Mouse (Mus musculus): ENCODE data around the gene Pum2.
"Not testable (repeated sequence)": the region's sequence is repeated elsewhere in the genome, so short reads cannot be mapped to it uniquely, and the experiment has no call there.

Pum2 gene

DNA sequence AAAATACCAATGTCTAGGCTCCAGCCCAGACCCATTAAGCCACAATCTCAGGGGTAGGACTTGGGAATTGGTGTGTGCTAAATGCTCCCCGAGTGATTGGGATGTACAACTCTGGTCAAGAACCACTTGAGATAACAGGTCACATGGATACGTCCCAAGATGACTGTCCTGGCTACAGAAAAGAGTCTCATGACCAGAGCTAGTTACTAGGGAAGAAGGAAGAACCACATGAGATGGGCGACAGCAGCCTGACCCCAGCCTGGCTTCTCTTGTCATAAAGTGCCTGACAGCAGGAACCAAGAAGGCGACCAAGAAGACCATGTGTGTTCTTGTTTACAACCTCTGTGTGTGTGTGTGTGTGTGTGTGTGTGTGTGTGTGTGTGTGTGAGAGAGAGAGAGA lies 4.5 kb upstream of the Pum2 start:
- no peak for DNase-seq (ENCODE audit: low read depth)

- DNase-seq (ENCODE audit: low read depth), result no peak
Observed at GRCm38 (mm10) chr12:8669846-8670245, 4.1 kb upstream of the Pum2 start.

GRCm38 (mm10) chr12:8673121-8673973 lies 587 bp upstream of the Pum2 start:
- no peak for DNase-seq (ENCODE audit: low read depth)

DNA sequence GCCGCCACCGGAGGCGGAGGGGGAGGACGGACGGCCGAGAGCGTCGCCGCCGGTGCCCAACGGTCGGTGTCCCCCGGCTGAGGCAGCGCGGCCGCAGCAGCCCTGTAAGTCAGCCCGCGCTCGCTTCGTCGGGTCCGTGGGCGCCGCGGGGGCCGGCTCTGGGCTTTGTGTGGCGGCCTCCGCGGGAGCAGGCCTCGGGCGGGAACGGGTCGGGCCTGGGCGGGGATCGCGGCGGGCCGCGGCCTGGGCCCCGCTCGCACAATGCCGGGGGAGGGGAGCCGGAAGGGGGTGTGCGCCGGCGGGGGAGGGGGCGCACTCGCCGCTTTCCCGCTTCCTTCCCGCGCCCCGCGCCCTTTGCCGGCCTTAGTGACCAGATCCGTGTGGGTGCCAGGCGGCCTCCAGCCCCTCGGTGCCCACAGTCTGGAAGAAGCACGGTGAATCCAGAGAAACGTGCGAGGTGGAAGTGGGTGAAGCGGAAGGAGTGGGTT lies 487 bp downstream of the Pum2 start:
- DNase-seq (ENCODE audit: low read depth), result no peak

- no peak for DNase-seq (ENCODE audit: low read depth)
Observed at GRCm38 (mm10) chr12:8674891-8675341, 982 bp downstream of the Pum2 start.

GRCm38 (mm10) chr12:8675361-8675760 lies 1.4 kb downstream of the Pum2 start:
- DNase-seq (ENCODE audit: low read depth), result no peak

DNA sequence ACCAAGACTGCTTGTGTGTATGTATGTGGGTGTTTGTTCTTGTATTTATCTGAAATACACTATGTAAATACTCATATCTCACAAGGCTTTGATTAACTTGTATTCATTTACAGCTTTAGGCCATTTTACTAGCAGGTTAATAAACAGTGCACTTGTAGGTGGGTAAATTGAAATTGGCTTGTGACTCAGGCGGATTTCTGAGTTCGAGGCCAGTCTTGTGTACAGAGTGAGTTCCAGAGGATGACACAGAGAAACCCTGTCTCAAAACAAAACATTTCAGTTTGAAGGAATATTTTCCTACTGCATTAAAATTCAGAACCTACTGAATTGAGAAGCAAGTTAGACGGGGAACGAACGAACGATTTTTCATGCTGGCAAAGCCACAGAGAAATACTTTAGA lies 2.4 kb downstream of the Pum2 start:
- DNase-seq (ENCODE audit: low read depth), result no peak

- no peak for DNase-seq (ENCODE audit: low read depth)
Observed at GRCm38 (mm10) chr12:8677926-8678325, 4.0 kb downstream of the Pum2 start.

DNA sequence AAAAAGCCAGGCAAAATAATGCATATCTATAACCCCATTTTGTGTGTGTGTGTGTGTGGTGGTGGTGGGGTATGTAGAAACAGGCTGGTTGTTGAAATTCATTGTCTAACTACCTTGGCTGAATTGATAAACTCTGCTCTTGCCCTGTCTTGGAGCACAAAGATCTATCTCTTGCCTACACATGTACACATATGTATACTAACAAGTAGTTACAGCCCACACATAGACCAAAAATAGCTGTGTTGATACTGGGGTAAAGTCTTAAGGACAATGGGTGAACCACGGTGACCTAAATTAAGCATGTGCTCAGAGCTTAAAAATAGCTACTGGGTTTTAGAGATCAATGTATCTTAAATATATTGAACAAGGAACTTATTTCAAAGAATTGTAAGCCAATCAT lies 10.3 kb downstream of the Pum2 start:
- DNase-seq (ENCODE audit: low read depth), result no peak

DNA sequence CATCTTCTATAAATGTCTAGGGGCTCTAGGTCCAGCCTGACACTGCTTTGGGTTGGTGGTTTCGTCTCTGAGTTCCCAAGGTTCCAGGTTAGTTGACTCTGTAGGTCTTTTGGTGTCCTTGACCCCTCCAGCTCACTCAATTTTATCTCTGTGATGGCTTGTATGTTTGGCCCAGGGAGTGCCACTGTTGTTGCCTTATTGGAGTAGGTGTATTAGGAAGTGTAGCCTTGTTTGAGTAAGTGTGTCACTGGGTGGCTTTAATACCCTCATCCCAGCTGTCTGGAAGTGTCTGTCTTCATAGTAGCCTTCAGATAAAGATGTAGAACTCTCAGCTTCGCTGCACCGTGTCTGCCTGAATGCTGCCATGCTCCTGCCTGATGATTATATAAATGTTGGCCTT lies 11.1 kb downstream of the Pum2 start:
- DNase-seq (ENCODE audit: low read depth), result no peak

- DNase-seq (ENCODE audit: low read depth), result not testable (repeated sequence)
Observed at GRCm38 (mm10) chr12:8689882-8690281, 15.9 kb downstream of the Pum2 start.

DNA sequence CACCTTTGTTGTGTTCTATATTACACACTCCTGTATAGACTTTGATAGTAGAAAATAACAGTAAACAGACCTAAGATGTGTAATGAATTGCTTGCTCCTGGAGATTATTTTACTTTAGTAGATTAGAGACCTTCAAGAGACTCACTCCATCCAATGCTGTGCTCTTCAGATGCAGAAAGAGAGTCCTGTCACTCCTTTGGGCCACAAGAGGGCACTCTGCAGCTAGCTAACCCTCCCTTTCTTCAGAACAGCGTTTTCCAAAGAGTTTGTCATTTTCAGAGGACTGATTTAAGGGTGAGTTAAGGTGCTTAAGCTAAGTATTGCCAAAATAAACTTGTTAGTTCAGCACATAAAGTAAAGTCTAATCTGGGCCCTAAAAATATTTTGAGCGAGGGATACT lies 25.0 kb downstream of the Pum2 start:
- DNase-seq (ENCODE audit: low read depth), result peak; percentile 40

DNA sequence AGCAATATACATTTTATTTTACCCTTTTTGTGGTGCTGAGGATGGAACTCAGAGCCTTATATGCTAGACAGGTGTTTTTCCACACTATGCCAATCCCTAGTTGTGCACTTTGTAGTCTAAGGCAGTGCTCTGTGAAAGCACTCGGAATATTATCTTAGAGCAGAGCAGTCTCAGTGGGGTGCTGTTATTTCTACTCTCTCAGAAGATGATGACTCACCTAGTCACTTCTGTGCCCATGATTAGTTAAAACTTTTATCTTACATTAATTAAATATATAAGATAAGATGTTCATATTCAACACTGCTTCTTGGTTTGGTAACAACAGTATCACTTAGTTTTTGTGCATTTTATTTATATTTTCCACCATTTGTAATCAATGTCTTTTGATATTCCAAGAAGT lies 30.1 kb downstream of the Pum2 start:
- DNase-seq (ENCODE audit: low read depth), result no peak

DNA sequence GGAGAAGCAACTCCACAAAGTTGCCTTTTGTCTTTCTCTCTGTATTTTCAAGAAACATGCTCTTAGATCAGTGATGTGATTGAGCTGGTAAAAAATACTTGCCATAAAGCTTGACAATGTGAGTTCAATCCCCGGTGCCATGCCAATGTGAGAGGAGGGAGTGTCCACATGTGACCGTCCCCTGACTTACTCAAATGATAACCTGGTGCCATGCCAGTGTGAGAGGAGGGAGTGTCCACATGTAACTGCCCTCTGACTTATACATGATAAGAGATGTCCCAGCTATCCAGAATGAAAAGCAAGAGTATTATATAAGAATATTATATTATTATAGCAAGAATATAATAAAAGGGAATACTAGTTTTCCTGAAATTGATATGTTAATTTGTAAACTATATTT lies 34.9 kb downstream of the Pum2 start:
- no peak for DNase-seq (ENCODE audit: low read depth)

- no peak for DNase-seq (ENCODE audit: low read depth)
Observed at GRCm38 (mm10) chr12:8712665-8713064, 38.7 kb downstream of the Pum2 start.

GRCm38 (mm10) chr12:8716093-8716492 lies 42.2 kb downstream of the Pum2 start:
- DNase-seq (ENCODE audit: low read depth), result no peak

GRCm38 (mm10) chr12:8726890-8727289 lies 53.0 kb downstream of the Pum2 start:
- no peak for DNase-seq (ENCODE audit: low read depth)

- no peak for DNase-seq (ENCODE audit: low read depth)
Observed at GRCm38 (mm10) chr12:8728739-8729138, 54.8 kb downstream of the Pum2 start.

- DNase-seq (ENCODE audit: low read depth), result no peak
Observed at GRCm38 (mm10) chr12:8753654-8754053, 79.7 kb downstream of the Pum2 start.

GRCm38 (mm10) chr12:8754116-8754515 lies 80.2 kb downstream of the Pum2 start:
- DNase-seq (ENCODE audit: low read depth), result no peak

GRCm38 (mm10) chr12:8758029-8758428 lies 84.1 kb downstream of the Pum2 start:
- no peak for DNase-seq (ENCODE audit: low read depth)

DNA sequence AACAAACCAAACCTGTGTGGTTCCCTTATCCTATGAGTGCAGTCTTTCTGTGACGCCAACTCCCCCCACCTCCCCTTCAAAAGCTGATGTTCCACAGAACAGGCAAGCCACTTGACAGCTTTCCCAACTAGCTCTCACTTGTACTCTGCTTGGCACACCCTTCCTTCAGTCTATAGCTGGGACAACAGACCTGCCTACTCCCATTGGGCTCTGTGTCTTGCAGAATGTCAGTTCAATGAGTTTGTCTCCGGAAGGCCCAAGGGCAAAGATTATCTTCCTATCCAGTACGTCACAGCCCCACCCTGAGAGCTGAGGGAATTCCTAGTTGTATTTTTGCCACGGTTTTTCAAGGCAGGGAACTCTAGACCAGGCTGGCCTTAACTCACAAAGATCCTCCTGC lies 85.2 kb downstream of the Pum2 start:
- no peak for DNase-seq (ENCODE audit: low read depth)

GRCm38 (mm10) chr12:8759779-8760178 lies 85.8 kb downstream of the Pum2 start:
- no peak for DNase-seq (ENCODE audit: low read depth)

GRCm38 (mm10) chr12:8760561-8760960 lies 86.6 kb downstream of the Pum2 start:
- DNase-seq (ENCODE audit: low read depth), result no peak
